Mouse (Mus musculus): ENCODE results near the gene Gm44511.
A peak's percentile ranks its signal among the peaks of the same experiment; 100 is the strongest.
"Not testable (repeated sequence)": the region's sequence is repeated elsewhere in the genome, so short reads cannot be mapped to it uniquely, and the experiment has no call there.

Gm44511 gene

GRCm38 (mm10) chr6:128798772-128799143 lies 27.4 kb downstream of the Gm44511 start:
- peak; percentile 79 for DNase-seq

DNA sequence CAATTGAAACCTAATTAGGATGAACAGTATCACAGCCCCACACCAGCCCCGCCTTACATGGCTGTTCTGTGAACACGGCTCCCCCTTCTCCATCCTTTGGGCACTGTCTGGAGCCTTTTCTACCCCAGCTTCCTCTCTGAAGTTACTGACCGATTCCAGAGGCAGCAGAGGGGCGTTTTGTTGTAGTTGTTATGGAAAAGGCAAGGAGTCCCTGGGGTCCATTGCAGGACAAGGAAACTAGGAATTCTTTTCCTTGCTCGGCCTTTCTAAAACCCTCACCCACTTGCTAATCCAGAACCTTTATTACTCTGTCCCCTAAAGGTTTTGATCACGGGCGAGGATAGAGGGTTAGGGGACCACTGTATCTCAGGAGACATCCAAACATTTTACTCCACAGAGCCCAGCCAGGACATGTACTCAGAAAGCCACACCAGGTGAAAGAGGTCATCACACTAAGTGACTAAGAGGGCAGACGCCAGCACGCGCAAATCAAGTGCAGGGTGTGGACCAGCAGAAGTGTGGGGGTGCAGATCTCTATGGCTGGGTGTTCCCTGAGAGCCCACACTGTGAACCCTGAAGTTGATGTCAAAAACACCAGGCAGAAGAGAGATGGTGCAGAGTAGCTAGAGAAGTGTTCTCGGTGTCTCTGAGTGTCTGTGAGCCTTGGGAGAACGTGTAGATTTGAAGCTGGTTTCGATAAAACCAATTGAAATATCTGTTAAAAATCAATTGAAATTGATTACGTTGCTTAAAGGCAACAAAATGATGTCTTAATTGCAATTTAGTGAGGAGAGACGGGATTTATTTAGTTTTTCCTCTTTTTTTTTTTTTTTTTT lies 28.0 kb downstream of the Gm44511 start:
- DNase-seq, result no peak

DNA sequence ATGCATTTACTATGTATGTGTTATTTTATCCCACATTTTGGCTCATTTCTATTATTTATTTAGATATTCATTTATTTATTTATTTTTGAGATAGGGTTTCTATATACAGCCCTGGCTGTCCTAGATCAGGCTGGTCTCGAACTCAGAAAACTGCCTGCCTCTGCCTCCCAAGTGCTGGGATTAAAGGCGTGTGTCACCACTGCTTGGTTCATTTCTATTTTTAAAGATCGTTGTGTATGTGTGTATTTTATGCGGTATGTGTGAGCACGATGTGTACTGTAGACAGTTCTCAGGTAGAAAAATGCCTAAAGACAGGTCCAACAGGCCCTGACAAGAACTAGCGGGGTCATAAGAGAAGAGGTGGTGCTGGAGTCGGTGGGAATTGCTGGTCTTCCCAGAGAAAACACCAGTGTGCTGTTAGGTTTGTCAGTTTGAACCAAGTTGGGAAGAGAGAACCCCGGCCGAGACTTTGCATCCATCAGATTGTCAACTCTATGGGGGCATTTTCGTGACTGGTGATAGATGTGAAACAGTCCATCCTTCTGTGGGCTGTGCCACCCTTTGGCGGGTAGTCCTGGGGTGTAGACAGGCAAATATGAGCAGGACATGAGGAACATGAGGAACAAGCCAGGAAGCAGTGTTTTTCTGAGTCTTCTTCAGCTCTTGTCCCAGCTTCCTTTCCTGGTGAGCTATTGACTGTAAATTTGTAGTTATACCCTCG lies 28.8 kb downstream of the Gm44511 start:
- DNase-seq, result no peak

DNA sequence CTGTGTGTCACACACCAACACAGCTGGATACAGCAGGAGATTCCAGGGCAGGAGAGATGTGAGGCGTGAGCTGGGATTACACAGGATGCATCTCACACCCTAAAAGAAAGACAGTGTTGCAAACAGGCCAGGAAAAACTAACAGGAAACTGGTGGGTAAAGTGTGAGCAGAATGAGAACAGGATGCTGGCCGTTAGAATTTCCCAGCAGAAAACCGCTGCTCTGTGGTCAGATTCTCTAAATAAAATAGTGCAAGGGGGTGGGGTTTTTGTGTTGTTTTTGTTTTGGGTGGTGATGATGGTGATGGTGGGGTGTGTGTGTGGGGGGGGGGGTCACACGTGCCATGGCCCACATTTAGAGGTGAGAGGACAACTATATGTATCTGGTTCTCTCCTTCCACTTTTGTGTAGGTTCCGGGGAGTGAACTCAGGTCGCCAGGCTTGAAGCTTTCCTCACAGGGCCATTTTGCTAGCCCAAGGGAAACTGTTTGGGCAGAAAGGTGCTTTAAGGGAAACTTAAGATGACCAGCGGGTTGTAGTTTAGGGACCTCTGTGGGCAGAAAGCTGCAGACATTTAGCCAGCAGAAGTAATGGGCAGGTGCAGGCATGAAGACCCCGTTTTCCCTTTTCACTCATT lies 29.7 kb downstream of the Gm44511 start:
- DNase-seq, result no peak

DNA sequence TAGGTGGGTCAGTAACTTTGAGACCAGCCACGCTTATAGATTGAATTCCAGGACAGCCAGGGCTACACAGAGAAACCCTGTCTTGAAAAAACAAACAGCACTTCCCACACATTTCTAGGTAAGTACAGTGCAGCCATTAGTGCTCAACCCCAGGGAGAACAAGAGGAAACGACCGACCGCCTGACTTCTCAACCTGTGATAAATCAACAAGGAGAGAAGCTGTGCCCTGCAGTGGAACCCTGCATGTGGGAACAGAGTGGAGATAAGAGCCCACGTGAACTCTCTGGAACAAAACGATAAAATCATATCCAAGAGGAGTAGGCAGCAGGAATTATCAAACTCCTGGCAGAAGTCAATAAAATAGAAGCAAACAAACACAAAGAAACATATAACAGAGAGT lies 32.4 kb downstream of the Gm44511 start:
- no peak for DNase-seq

DNA sequence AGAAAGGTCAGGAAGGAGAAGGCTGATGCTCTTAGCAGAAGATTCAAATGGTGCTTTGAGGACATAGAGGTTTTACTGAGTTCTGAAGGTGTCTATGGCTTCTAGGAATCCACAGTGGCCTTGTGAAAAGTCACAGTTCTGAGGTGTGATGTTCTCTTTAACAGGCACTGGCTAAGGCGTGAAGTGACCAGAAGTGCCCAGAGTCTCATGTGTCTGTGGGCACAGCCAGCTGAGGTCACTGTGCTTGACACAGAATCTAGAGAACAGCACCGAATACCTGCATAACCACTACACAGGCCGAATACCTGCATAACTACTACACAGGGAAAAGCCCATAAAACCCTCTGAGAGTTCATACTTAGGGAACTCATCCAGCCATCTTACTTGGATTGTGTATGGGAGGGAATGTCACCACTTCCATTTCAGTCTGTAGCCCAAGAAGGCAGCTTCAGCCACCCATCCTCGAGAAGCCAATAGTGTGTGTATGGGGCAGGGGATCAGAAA lies 35.6 kb downstream of the Gm44511 start:
- not testable (repeated sequence) for DNase-seq

GRCm38 (mm10) chr6:128789115-128789514 lies 37.0 kb downstream of the Gm44511 start, which contains the start of gene Klrb1c:
Klrb1c (minus strand) TSS chr6:128789215.
- no peak for DNase-seq

- no peak for DNase-seq
These were observed 37.6 kb downstream of the Gm44511 start for GRCm38 (mm10) chr6:128788517-128788916.

GRCm38 (mm10) chr6:128786396-128786795 lies 39.7 kb downstream of the Gm44511 start:
- not testable (repeated sequence) for DNase-seq

DNA sequence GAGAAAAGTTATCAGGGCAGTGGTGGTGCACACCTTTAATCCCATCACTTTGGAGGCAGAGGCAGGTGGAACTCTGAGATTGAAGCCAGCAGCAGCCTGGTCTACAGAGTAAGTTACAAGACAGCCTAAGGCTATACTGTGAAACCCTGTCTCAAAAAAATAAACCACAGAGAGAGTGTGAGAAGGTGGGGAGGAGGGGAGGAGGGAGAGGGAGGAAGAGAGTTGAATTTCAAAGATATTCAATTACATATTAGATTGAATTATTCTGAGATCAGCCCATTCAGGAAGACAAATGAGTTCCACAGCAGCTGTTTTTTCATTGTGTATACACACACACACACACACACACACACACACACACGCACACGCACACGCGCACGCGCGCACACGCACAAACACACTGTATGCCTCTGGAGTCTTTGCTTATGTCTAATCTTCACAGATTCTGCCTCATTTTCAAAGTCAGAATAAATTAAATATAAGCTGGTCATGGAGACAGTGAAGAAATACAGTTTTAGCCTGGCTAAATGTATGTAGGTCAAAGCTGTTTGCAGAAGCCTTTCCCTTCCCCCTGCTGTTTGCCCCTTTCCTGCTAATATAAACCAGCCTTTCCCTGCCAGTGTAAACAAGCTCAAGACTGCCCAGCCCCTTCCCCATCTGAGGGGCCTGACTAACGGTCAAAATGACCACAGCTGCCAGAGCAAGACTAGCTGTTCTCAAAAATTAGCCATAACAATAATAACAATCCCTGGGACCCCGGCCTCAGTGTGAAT lies 56.4 kb downstream of the Gm44511 start:
- no peak for DNase-seq

DNA sequence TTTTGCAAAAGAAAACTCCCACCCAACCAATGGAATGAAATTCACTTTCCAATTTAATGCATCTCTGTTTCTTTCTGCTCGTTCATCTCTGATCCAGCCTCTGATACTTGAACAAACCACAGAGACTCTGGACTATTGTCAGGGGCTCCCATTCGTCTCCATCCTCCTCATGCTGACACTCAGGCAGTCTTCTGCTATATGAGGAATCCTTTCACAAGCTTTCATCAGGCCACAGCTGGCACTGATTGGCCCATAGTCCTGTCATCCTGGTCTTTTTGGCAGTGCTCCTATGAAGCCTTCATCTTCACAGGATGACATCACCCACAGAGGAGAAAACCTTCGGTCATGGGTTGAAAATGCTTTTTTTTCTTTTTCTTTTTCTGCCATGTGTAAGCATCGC lies 58.1 kb downstream of the Gm44511 start:
- no peak for DNase-seq

GRCm38 (mm10) chr6:128766486-128767254 lies 59.4 kb downstream of the Gm44511 start:
- peak; percentile 11 for DNase-seq

- DNase-seq, result no peak
These were observed 60.9 kb downstream of the Gm44511 start for GRCm38 (mm10) chr6:128765211-128765610.

DNA sequence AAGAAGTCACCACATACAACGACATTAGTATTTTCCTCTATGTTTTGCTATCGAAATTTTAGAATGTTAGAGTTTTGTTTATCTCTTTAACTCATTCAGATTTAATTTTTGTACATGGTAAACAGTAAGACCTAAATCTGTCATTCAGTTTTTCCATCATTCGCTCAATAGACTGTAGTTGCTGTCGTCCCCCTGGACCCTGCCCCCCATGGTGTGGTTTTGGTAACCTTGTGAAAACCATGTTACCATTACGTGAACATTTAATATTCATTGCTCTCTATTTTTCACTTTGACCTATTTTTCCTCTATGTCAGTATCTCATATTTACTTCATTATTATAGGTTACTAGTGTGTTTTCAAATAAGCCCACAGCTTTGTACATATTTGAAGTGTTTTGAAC lies 61.5 kb downstream of the Gm44511 start:
- no peak for DNase-seq

DNA sequence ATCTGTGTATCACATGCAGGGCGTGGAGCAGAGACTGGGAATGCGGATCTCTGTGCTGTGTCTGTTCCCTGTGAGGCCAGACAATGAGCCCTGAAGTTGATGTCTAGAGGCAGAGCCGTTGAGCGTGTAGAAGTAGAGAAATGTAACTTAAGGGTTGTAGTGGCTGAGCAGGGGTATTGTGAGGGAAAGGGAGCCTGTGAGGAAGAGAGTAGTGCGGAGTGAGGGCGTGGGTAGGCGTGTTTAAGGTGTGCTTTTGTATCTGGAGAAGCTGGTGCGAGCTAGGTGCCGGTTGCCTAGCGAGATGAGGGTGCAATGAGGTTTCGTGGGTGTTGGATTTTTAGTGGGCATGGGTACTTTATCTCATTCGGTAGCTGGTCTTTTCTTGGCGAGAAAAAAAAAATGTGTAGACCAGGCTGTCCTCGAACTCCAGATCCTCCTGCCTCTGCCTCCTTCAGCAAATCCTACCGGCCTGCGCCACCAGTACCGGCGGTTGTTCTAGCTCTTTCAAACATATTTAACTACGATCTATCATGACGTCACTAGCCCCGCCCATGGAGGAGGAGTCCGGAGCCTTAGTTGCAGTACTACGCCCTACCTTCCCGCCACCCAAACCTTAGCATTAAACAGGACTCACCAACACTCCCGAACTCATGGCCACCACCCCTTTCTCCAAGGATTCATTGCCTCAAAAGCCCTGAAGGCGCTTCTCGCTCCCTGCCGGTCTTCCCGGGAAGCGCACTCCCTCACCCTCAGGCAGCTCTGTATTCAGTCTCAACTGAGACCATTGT lies 62.2 kb downstream of the Gm44511 start:
- DNase-seq, result peak; percentile 98

DNA sequence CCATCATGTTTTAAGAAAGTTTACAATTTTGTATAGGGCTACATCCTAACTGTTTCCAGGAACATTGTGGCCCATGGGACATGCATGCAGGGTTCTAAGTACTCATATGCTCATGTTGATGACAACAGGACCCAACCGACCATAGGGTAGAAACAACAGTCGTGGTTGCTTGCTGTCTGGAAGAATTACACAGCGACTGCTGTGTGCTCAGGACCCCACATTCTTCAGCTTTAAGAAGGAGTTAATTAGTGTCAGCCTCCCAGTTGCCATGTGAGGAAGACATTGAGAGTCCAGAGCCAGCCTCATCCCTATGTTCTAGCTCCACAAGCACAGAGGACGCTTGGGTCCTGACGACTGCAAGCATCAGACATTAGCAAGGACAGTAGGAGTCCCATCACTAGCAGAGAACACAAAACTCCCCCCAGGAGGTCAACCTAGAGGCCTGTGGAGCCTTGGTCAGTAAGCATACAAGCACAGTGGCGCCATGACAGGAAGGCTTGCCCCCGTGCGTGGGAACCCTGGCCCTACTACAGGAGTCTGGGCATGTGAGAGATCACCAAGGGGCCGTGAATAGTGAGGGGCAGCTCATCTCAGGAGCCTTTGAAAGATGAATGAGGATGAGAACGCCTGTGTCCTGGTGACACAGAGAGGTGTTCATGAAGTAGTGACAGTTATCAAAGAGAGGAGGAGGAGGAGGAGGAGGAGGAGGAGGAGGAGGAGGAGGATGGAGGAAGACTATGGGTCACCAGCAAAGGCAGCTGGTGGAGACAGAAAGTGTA lies 63.0 kb downstream of the Gm44511 start:
- DNase-seq, result not testable (repeated sequence)

DNA sequence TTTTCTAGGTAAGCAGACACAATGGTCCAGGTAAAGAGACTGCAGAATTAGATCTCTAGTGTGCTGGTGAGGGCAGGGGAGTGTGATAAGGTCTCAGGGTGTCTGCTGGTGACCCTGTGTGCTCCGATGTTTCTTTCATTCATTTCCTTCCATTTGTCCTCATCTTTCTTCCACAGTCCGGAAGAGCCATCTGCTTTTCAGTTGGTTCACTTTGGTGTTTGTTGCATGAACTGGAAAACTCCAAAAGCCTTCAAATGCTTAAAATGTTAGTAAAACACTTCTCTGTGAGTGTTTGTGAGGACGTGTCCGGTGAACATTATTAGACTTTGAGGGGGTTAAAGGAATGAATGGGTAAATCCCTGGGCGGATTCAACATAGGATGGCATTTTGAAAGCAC lies 65.0 kb downstream of the Gm44511 start:
- no peak for DNase-seq

DNA sequence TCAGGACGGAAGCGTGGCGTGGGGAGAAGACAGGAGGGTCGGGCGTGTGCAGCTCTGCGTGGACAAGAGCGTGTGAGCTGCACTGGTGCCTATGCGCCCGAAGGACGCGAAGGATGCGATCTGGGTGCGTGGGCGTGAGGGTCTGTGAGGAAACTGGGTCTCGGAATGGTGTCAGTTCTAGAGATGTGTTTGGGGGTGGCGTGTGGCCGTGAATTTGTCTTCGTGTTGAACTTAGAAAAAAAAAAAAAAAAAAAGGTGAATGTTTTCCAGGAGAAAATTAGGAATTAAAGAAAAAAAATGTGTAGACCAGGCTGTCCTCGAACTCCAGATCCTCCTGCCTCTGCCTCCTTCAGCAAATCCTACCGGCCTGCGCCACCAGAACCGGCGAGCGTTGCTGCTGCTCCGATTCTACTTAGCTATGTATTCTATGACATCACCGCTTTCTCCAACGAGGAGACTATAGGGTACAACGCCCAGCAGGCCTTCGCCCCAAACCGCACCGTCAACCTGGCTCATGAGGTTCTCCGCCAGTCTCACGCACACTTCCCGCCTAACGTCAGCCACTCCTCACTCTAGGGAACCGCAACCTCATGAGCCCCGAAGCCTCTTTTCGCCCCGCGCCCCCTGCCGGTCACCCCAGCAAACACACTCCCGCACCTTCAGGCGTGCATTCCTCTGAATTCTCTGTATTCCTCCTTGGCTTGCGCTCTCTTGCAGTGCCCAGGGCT lies 65.5 kb downstream of the Gm44511 start:
- peak; percentile 90 for DNase-seq

GRCm38 (mm10) chr6:128760016-128760415 lies 66.1 kb downstream of the Gm44511 start:
- DNase-seq, result peak; percentile 92

All from right cerebral cortex, adult 18-20 months (tissue).